Mouse (Mus musculus) stomach, embryonic 15.5 days (tissue): Measurements from ENCODE around the gene Pogk. TPM values are rescaled to one million over a fixed set of nuclear protein-coding genes. Genes with fewer than 3 reads are reported as not detected.
A peak's percentile ranks its signal among the peaks of the same experiment; 100 is the strongest.

ENCODE experiments used
- ATAC-seq: fragments of 200-750 bp; cut with Nextera tagmentation; 2 replicates; pipeline ENCODE4 v1.8.0; 2017; ENCODE audit warnings: low read depth, moderate number of reproducible peaks, moderate TSS enrichment; ENCODE audit not compliant: insufficient read depth, low FRiP score
- H3K27ac ChIP-seq: fragments of 300-500 bp; sonication (generic); 2 replicates; pipeline ENCODE4 v1.5.1; 2015; ENCODE audit warnings: mild to moderate bottlenecking, inconsistent platforms
- H3K27me3 ChIP-seq: fragments of 300-500 bp; sonication (generic); replicated peaks from 2 replicates; pipeline ENCODE4 v1.6.1; 2015; ENCODE audit warnings: inconsistent platforms
- H3K36me3 ChIP-seq: fragments of 300-500 bp; sonication (generic); 2 replicates; pipeline ENCODE4 v1.6.1; 2015; ENCODE audit warnings: inconsistent platforms
- H3K4me1 ChIP-seq: fragments of 300-500 bp; sonication (generic); 2 replicates; pipeline ENCODE4 v1.6.1; 2015; ENCODE audit warnings: inconsistent platforms
- H3K4me2 ChIP-seq: fragments of 300-500 bp; sonication (generic); 2 replicates; pipeline ENCODE4 v1.6.1; 2015; ENCODE audit warnings: mild to moderate bottlenecking, inconsistent platforms
- H3K4me3 ChIP-seq: fragments of 300-500 bp; sonication (generic); replicated peaks from 2 replicates; pipeline ENCODE4 v1.5.1; 2015; ENCODE audit warnings: inconsistent platforms
- H3K9ac ChIP-seq: fragments of 300-500 bp; sonication (generic); 2 replicates; pipeline ENCODE4 v1.6.1; 2015; ENCODE audit warnings: inconsistent platforms
- H3K9me3 ChIP-seq: fragments of 300-500 bp; sonication (generic); 2 replicates; pipeline ENCODE4 v1.6.1; 2016; ENCODE audit warnings: inconsistent platforms
- WGBS: fragments of 180-500 bp; shearing (Covaris S2); methylation state at CpG from one replicate; pipeline ENCODE4 v1.1.7; 2015; 5-methylcytosine and 5-hydroxymethylcytosine counted together
- polyA plus RNA-seq: library from polyadenylated mRNA; unstranded; fragments of >200 nt; fragmentation: Nextera tagmentation; extraction: Ambion mirVana; gene quantifications from 2 replicates; pipeline ENCODE4 v1.2.1, GENCODE M21; 2015

Pogk gene
- polyA plus RNA-seq, 1 experiment from 2014 or later, result 10.3 TPM

- Histone ChIP-seq H3K9ac (peak overlapping the region; percentile 66; the same call in 1 of the 2 replicates), H3K27ac (peak overlapping the region; percentile 87), H3K9me3 (no peaks in the 10 kb centered on the region), H3K4me3 (peak overlapping the region; percentile 95), H3K4me2 (peak overlapping the region; percentile 79), H3K27me3 (no peaks in the 10 kb centered on the region), H3K4me1 (peaks cover 5% of the 10 kb centered on the region; the same call in 1 of the 2 replicates), H3K36me3 (peaks cover 10% of the 10 kb centered on the region; the same call in 1 of the 2 replicates)
- 6% methylated on average over 19 of the region's 21 CpGs for WGBS
- ATAC-seq, result no peak; the same call in 1 of the 2 replicates
Observed at GRCm38 (mm10) chr1:166378431-166379012, 31.1 kb downstream of the Pogk start.

- no peaks in the 10 kb centered on the region for H3K36me3 ChIP-seq
- H3K27ac ChIP-seq, result no peak overlapping the region
- no peaks in the 10 kb centered on the region for H3K9me3 ChIP-seq
- peaks cover 5% of the 10 kb centered on the region; the same call in 1 of the 2 replicates for H3K4me1 ChIP-seq
- H3K9ac ChIP-seq, result no peak overlapping the region
- H3K4me2 ChIP-seq, result no peak overlapping the region
- H3K27me3 ChIP-seq, result no peaks in the 10 kb centered on the region
- ATAC-seq, result no peak
- no peak overlapping the region for H3K4me3 ChIP-seq
- WGBS, result 79% methylated on average over 6 of the region's 6 CpGs
Observed at GRCm38 (mm10) chr1:166377171-166377570, 32.5 kb downstream of the Pogk start.

GRCm38 (mm10) chr1:166363122-166363521 lies 46.5 kb downstream of the Pogk start:
- no peaks in the 10 kb centered on the region for H3K27me3 ChIP-seq
- H3K4me1 ChIP-seq, result no peaks in the 10 kb centered on the region
- no peaks in the 10 kb centered on the region for H3K9me3 ChIP-seq
- no peak overlapping the region for H3K4me3 ChIP-seq
- H3K36me3 ChIP-seq, result no peaks in the 10 kb centered on the region
- no peak overlapping the region for H3K4me2 ChIP-seq
- no peak overlapping the region for H3K9ac ChIP-seq
- ATAC-seq, result no peak
- no peak overlapping the region for H3K27ac ChIP-seq

- H3K9me3 ChIP-seq, result no peaks in the 10 kb centered on the region
- no peak overlapping the region for H3K9ac ChIP-seq
- H3K4me2 ChIP-seq, result no peak overlapping the region
- no peak overlapping the region for H3K27ac ChIP-seq
- no peaks in the 10 kb centered on the region for H3K27me3 ChIP-seq
- no peak overlapping the region for H3K4me3 ChIP-seq
- WGBS, result 54% methylated on average over 3 of the region's 3 CpGs
- no peaks in the 10 kb centered on the region for H3K36me3 ChIP-seq
- no peaks in the 10 kb centered on the region for H3K4me1 ChIP-seq
- no peak for ATAC-seq
Observed at GRCm38 (mm10) chr1:166362659-166363058, 47.0 kb downstream of the Pogk start.

- no peak overlapping the region for H3K4me3 ChIP-seq
- no peaks in the 10 kb centered on the region for H3K9me3 ChIP-seq
- H3K27ac ChIP-seq, result no peak overlapping the region
- no peak for ATAC-seq
- no peak overlapping the region for H3K9ac ChIP-seq
- H3K27me3 ChIP-seq, result no peaks in the 10 kb centered on the region
- H3K4me1 ChIP-seq, result no peaks in the 10 kb centered on the region
- WGBS, result 53% methylated on average over 3 of the region's 3 CpGs
- H3K36me3 ChIP-seq, result no peaks in the 10 kb centered on the region
- no peak overlapping the region for H3K4me2 ChIP-seq
Observed at GRCm38 (mm10) chr1:166361842-166362241, 47.8 kb downstream of the Pogk start.

- ATAC-seq, result no peak
- WGBS, result 81% methylated on average over 5 of the region's 5 CpGs
Observed at GRCm38 (mm10) chr1:166360896-166361295, 48.8 kb downstream of the Pogk start.

GRCm38 (mm10) chr1:166360157-166360855 lies 49.4 kb downstream of the Pogk start:
- Histone ChIP-seq H3K27me3 (no peaks in the 10 kb centered on the region), H3K4me2 (no peak overlapping the region), H3K27ac (no peak overlapping the region), H3K4me3 (no peak overlapping the region), H3K36me3 (no peaks in the 10 kb centered on the region), H3K4me1 (no peaks in the 10 kb centered on the region), H3K9ac (no peak overlapping the region), H3K9me3 (no peaks in the 10 kb centered on the region)
- 0 out of 2 replicates have a peak, but pooled peaks have one; percentile 58 for ATAC-seq
- WGBS, result 20% methylated on average over 14 of the region's 14 CpGs

More at GRCm38 (mm10) chr1:166360896-166361295, 48.8 kb downstream of the Pogk start:
- H3K9ac ChIP-seq, result no peak overlapping the region
- no peak overlapping the region for H3K4me3 ChIP-seq
- H3K27me3 ChIP-seq, result no peaks in the 10 kb centered on the region
- no peaks in the 10 kb centered on the region for H3K9me3 ChIP-seq
- H3K4me1 ChIP-seq, result no peaks in the 10 kb centered on the region
- H3K36me3 ChIP-seq, result no peaks in the 10 kb centered on the region
- no peak overlapping the region for H3K4me2 ChIP-seq
- H3K27ac ChIP-seq, result no peak overlapping the region

- 84% methylated on average over 11 of the region's 11 CpGs for WGBS
Observed at GRCm38 (mm10) chr1:166349751-166350150, 59.9 kb downstream of the Pogk start.

GRCm38 (mm10) chr1:166349341-166349740 lies 60.3 kb downstream of the Pogk start:
- Histone ChIP-seq H3K27me3 (no peaks in the 10 kb centered on the region), H3K36me3 (no peaks in the 10 kb centered on the region), H3K9ac (no peak overlapping the region), H3K27ac (no peak overlapping the region), H3K4me1 (no peaks in the 10 kb centered on the region), H3K4me2 (no peak overlapping the region), H3K4me3 (no peak overlapping the region), H3K9me3 (no peaks in the 10 kb centered on the region)
- 77% methylated on average over 3 of the region's 3 CpGs for WGBS
- no peak for ATAC-seq

More at GRCm38 (mm10) chr1:166349751-166350150, 59.9 kb downstream of the Pogk start:
- Histone ChIP-seq H3K4me1 (no peaks in the 10 kb centered on the region), H3K4me2 (no peak overlapping the region), H3K4me3 (no peak overlapping the region), H3K9ac (no peak overlapping the region), H3K36me3 (no peaks in the 10 kb centered on the region), H3K27me3 (no peaks in the 10 kb centered on the region), H3K9me3 (no peaks in the 10 kb centered on the region), H3K27ac (no peak overlapping the region)
- ATAC-seq, result no peak

GRCm38 (mm10) chr1:166346906-166347305 lies 62.8 kb downstream of the Pogk start:
- Histone ChIP-seq H3K4me2 (no peak overlapping the region), H3K36me3 (no peaks in the 10 kb centered on the region), H3K27ac (no peak overlapping the region), H3K9me3 (no peaks in the 10 kb centered on the region), H3K9ac (no peak overlapping the region), H3K4me3 (no peak overlapping the region), H3K27me3 (no peaks in the 10 kb centered on the region), H3K4me1 (no peaks in the 10 kb centered on the region)
- ATAC-seq, result no peak
- WGBS, result 79% methylated on average over 3 of the region's 3 CpGs

GRCm38 (mm10) chr1:166345602-166346001 lies 64.1 kb downstream of the Pogk start:
- Histone ChIP-seq H3K9ac (no peak overlapping the region), H3K27me3 (no peaks in the 10 kb centered on the region), H3K27ac (no peak overlapping the region), H3K4me2 (no peak overlapping the region), H3K4me3 (no peak overlapping the region), H3K9me3 (no peaks in the 10 kb centered on the region), H3K36me3 (no peaks in the 10 kb centered on the region), H3K4me1 (no peaks in the 10 kb centered on the region)
- 84% methylated on average over 6 of the region's 6 CpGs for WGBS
- no peak for ATAC-seq

- no peaks in the 10 kb centered on the region for H3K4me1 ChIP-seq
- 75% methylated on average over 8 of the region's 8 CpGs for WGBS
Observed at GRCm38 (mm10) chr1:166344300-166345077, 65.2 kb downstream of the Pogk start.

More at GRCm38 (mm10) chr1:166344300-166345077, 65.2 kb downstream of the Pogk start:
- no peak overlapping the region for H3K4me3 ChIP-seq
- H3K4me2 ChIP-seq, result no peak overlapping the region
- H3K27me3 ChIP-seq, result no peaks in the 10 kb centered on the region
- no peak overlapping the region for H3K27ac ChIP-seq
- no peak overlapping the region for H3K9ac ChIP-seq
- no peak for ATAC-seq
- no peaks in the 10 kb centered on the region for H3K9me3 ChIP-seq
- no peaks in the 10 kb centered on the region for H3K36me3 ChIP-seq
